Mouse (Mus musculus) thymus, adult 2 months (tissue): ENCODE data around the gene Ap5b1.

Source experiments
- CTCF ChIP-seq: fragments of 200-500 bp; IDR thresholded peaks from 2 replicates; pipeline ENCODE4 v1.5.1; 2012; ENCODE audit warnings: mild to moderate bottlenecking, control low read depth, low read length, moderate library complexity, borderline replicate concordance; ENCODE audit not compliant: control insufficient read depth, poor library complexity, insufficient read depth; ENCODE audit errors: extremely low read depth
- POLR2A ChIP-seq: fragments of 200-500 bp; IDR thresholded peaks from 2 replicates; pipeline ENCODE4 v1.6.1; 2012; ENCODE audit warnings: mild to moderate bottlenecking, low read length, control low read depth, moderate library complexity; ENCODE audit not compliant: control insufficient read depth, poor library complexity, insufficient read depth; ENCODE audit errors: extremely low read depth

GRCm38 (mm10) chr19:5559631-5560456, 8.0 kb upstream of the Ap5b1 start:
- TF ChIP-seq CTCF (no peak), POLR2A (no peak)
